Mouse (Mus musculus): ENCODE data around the gene Myh1.

- TF ChIP-seq CTCF (IDR thresholded peaks at IDR 0.05) (no peak), POLR2A (IDR thresholded peaks at IDR 0.05; ENCODE audit: insufficient read depth, low read depth, low read length) (no peak)
Measured at GRCm38 (mm10) chr11:67229166-67229565, 29.3 kb downstream of the Myh1 start.
